Mouse (Mus musculus) heart, postnatal 10 days (tissue): ENCODE data around the gene Smco4. TPM values are rescaled to one million over a fixed set of nuclear protein-coding genes. Genes with fewer than 3 reads are reported as not detected.
"Not testable (repeated sequence)": the region's sequence is repeated elsewhere in the genome, so short reads cannot be mapped to it uniquely, and the experiment has no call there.

Experiments
- DNase-seq, 2 experiments: peaks; one replicate each; pipeline ENCODE4 v3.0.0; 2021
- intact Hi-C: fragments of 180-260 bp; cut with DNase I; formaldehyde crosslinking; loops from one replicate; pipeline ENCODE4 v1.15.1; 2025
- total RNA-seq, 2 experiments: library from RNA; stranded (reverse); gene quantifications; 2 replicates each; pipeline ENCODE4 v1.2.3; 2021

Gene Smco4
- 10 to 100 TPM; 23.5 to 27.9 TPM for total RNA-seq

DNA sequence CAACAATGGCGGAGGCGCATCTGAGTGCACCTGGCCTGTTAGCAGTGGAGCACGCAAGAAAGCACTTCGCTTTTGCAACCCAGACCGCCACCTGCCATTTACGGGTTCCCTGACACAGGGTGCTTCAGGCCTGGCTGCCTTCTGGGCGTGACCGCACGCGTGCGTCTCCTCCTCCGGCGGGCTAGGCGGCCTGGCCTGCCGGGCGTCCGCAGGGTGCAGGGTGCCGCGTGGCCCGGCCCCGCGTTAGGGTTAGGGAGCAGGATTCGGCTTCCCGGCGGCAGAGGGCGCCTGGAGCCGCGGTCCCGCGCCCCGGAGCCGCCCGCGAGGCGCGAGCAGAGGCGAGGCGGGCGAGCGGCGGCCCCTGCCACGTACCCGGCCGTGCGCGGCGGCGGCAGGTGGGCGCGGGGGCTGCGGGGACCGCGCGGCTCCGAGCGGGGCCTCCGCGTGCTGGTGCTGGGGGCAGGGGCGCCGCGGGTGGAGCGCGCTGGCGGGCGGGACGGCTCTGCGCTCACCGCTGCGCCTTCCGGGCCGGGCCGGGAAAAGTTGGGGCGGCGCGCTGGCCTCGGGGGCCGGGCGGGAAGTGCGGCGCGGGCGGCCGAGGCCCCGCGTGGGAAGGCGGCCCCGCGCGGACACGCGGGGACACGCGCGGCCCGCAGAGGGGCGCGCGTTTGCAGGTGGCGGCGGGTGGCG lies at the start of gene Smco4:
TSS of gene Smco4 (plus strand) at position 198 of the 690 bp plus-strand sequence.
- DNase-seq: peak; percentile 76 to 83
- intact Hi-C loops: loop anchor here (1.0 to 5.0 kb wide), 3 partner anchors 35 to 389 kb away; no protein-coding TSS in a partner anchor

DNA sequence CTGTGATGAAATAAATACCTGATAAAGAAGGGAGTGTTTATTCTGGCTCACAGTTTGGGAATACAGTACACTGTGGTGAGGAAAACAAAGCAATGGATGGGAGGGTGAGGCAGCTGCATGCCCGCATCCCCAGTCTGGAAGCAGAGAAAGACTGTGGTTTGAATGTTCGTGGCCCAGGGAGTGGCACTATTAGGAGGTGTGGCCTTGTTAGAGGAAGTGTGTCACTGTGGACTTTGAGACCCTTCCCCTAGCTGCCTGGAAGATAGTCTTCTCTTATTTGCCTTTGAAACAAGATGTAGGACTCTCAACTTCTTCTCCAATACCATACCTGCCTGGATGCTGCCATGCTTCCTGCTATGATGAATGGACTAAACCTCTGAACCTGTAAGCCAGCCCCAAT lies 45.8 kb upstream of the Smco4 start:
- no peak for DNase-seq
- intact Hi-C loops: no loop called here

DNA sequence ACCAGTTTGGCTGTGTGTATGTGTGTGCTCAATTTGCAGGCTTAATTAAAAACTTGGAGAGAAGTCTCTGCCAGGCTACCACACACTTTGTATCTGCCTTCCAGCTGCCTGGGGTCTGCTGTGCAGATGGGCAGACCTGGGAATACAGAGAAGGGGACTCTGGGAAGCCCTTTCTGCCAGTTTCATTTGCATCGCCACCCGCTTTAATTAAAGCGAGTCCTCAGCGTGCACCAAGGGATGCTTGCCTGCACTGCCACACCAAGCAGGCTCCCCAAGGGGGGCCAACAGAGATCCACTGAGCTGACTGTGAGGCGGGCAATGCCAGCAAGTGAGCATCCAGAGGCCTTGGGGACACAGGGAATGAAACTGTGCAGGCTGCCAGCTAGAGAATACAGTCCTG lies 42.3 kb upstream of the Smco4 start:
- intact Hi-C loops: no loop called here
- no peak for DNase-seq

DNA sequence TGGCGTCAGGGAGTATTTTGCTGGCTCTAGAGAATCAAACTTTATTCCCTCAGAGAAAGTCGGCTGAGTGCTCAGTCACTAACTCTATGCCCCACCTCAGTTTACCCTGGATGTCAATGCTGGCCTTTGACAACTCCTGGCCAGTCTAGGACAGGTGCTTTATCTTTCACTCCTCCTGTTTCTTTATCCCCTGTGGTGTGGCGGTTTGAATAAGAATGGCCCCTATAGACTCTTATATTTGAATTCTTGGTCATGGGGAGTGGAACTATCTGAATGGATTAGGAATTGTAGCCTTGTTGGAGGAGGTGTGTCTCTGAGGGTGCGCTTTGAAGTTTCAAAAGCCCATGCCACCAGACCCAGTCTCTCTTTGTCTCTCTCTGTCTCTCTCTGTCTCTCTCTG lies 21.0 kb upstream of the Smco4 start:
- DNase-seq: no peak
- intact Hi-C loops: no loop called here

DNA sequence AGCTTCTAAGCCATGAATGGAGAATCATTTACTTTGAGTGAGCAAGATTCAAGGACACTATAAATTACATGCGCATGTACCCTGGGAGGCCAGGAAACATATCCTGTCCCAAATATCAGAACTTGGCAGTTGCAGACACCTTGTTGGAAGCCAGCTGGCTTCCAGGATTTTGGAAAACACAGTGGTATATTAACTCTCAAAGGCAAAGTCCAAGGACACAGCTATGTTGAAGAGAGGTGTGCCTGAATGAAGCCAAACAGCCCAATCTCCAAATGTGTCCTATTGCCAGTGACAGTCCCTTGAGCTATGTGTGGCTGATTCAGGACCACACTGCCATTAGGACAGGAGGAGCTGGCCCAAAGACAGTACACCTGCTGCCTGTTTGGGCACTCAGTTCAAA lies 20.0 kb upstream of the Smco4 start:
- peak; percentile 46 to 49 for DNase-seq
- intact Hi-C loops: no loop called here

DNA sequence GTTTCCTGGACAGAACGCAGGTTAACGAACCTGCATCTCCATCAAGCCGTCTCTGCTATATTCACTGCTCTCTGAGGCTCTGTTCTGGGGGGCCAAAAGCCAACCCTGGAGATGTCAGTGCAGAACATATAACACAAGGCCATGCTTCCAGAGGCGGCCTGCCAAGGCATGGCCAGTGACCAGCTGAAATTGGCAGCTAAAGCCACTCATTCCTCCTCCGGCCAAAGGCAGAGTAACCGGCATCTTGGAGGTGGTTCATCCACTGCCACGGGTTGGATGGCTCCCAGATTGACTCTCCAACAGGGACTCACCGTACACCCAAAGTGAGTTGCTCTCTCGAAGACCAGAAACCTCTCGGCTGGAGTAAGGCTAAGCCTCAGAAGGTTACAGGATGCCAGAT lies 15.7 kb upstream of the Smco4 start:
- DNase-seq: peak in 1 of 2 experiments; percentile 45
- intact Hi-C loops: no loop called here

DNA sequence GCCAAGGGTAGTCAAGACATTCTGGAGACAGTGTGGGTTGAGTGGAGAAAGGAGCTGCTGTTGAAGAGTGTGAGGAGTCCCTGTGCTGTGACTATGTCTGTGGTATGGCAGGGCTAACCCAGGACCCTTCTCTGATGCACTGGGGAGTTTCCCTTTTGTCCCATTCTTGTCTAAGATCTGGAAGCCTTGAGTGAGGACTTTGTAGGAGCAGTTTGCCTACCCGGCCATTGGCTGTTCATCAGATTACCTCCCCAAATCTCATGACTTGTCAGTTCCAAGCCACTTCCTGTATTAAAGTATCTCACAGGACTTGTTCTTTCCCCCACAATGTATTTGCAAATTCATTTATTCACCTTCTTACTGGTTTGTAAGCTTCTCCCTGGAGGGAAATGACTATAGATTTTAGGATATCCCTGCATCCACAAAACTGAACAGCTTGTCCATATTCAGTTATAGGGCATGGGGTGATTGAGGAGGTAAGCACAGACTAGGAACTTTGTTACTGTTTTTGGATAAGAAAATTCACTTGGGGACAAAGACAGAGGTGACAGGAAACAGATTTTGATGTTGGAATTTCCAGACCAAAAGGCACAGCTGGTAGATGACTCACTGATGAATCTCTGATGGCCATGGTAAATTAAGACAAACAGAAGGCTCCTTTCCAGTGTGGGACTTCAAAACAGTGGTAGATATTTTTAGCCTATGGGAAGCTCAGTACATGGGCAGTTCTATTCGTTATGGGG lies 5.4 kb upstream of the Smco4 start:
- DNase-seq: no peak
- intact Hi-C loops: no loop called here

DNA sequence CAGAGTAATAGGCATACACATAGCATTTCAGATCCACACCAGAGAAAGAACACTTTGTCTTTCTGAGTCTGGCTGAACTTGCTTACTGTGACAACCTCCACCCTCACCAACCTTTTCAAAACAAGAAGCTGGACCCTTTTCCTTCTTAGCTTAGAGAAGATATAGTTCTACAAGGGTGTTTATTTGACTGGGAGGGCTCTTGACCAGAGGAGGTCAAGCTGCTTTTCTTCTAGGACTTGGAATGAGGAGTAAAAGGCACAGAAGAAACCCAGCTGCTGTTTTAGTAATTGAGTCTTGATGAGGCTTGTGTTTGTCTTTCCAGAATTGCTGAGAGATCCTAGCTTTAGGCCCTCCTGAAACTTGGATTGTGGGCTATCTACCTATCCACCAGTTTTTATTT lies 3.9 kb upstream of the Smco4 start:
- DNase-seq: no peak
- intact Hi-C loops: no loop called here

DNA sequence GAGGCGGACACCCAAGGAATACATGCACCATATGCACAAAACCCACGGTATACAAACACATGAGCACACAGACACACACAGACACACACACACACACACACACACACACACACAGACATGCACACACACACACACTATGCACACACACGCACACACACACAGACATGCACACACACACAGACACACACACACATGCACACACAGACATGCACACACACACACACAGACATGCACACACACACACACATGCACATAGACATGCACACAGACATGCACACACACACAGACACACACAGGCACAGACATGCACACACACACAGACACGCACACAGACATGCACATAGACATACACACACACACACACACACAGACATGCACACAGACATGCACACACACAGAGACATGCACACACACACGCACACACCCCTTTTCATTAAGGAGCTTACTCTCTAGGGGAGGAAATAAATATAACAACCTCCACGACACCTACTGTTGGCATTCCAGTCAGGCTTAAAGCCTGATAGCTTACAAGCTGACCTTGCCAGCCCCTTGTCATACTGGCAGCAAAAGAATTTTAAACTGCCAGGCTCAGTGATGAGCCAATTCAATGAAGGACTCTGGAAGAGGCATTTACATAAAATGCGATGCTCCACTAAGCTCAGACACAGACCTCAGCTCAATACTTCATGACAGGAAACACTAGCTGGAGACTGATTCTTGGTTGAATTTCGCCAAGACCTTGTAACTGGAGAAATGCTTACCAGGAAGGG lies 2.7 kb upstream of the Smco4 start:
- DNase-seq: peak; percentile 62 to 73
- intact Hi-C loops: loop anchor here (2.0 to 5.0 kb wide), 2 partner anchors 124 to 392 kb away; no protein-coding TSS in a partner anchor

DNA sequence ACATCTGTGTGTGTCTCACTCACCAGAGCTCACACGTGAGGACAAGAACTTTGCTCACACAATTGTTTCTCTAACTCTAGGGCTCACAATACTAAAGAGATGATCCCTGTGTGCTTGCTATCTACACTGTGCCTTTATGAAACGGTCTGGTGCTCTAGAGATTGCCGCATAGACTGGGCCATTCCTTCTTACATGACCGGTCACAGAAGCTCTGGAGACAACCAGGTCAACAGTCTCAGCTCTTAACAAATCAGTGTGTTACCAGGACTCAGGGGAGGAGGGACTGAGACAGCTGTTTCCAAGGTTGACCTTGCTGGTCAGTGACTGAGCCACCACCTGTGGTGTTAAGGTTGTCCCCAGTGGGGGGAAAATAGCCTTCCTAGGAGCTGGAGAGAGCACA lies 1.5 kb upstream of the Smco4 start:
- intact Hi-C loops: loop anchor here (2.0 to 5.0 kb wide), 3 partner anchors 37 to 391 kb away; no protein-coding TSS in a partner anchor
- no peak for DNase-seq

DNA sequence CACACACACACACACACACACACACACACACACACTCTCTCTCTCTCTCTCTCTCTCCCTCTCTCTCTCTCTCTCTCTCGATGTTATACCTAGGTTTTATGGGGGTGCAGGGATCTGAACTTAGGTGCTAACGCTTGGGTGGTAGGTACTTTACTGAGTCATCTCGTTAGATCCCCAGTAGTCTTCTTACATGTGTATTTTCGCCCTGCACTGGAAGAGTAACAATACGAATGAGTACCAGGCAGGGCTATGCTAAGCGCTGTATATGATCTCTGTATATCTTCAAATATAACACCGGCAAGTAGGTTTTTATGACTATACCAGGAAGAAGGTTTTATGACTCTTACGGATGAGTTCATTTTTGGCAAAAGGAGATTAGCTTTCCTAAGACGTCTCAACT lies 831 bp upstream of the Smco4 start:
- no peak for DNase-seq
- intact Hi-C loops: loop anchor here (2.0 to 5.0 kb wide), 2 partner anchors 36 to 390 kb away; no protein-coding TSS in a partner anchor

DNA sequence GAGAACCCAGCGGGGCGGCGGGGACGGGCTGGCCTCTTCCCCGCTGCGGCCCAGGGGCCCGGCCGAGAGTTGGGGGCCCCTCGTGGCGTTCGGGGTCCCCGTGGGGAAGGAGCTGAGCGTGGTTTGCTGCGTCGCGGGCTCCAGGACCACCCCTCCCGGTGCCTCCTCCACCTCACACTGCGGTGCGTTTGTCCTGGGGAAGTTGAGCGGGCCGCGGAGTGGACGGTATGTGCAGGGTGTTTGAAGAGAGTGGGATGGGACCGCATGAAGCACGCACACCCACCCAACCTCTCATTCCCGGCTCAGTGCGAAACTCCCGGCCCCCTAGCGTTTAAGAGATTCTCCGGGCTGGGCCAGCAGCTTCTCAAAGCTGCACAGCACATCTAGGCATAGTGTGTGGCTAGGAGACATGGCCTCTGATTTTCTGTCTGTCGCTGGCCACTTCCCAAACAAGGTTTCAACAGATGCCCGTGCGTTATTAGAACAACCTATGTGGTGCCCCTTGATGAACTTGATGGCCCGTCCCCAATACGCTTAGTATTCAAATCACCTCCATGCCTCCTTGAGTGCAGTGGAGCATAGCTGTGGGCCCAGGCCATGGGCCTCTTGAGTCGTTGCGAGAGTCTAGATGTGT lies 810 bp downstream of the Smco4 start:
- intact Hi-C loops: loop anchor here (1.0 to 5.0 kb wide), 3 partner anchors 35 to 388 kb away; no protein-coding TSS in a partner anchor
- peak; percentile 80 to 83 for DNase-seq

DNA sequence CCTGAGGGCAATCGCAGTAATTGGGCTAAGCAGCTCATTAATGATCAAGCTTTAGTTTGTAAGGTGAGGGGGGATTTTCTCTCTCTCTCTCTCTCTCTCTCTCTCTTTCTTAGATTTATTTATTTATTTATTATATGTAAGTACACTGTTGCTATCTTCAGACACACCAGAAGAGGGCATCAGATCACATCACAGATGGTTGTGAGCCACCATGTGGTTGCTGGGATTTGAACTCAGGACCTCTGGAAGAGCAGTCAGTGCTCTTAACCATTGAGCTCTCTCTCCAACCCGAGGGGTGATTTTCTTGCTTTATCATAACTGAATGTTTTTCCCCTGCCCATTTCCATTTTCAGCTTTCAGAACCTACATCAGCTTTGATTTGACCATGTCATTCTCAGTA lies 2.0 kb downstream of the Smco4 start:
- intact Hi-C loops: loop anchor here (5.0 kb wide), 2 partner anchors 92 to 112 kb away; no protein-coding TSS in a partner anchor
- not testable (repeated sequence) for DNase-seq

DNA sequence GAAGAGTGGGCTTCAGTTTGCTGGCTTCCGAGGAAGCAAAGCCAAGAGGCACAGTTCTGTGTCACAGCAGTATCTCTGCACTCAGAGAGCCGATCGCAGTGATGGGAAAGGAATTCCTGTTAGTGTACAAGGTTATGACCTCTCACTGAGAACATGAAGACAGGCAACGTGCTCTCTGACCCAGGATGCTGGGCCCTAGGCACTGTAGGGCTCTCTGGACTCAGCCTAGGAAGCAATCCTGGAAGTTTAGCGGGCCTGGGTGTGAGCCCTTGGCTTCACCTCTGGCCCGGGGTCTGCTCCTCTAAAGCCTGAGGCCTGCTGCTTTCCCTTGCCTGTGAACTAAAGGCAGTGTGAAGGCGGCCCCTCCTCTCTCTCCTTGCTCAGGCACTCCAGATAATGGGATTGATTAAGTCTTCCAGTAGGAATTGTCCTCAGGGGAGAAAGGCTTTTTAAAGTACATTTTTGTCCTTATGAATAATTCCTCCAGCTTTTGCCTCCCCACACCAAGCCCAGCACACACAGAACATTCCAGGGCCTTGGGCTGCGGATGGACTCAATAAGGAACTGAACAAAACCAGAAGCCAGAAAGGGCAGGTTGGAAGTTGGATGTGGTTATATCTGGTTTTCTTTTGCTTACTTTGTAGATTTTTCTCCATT lies 2.8 kb downstream of the Smco4 start:
- no peak for DNase-seq
- intact Hi-C loops: loop anchor here (5.0 kb wide), 2 partner anchors 91 to 111 kb away; no protein-coding TSS in a partner anchor

DNA sequence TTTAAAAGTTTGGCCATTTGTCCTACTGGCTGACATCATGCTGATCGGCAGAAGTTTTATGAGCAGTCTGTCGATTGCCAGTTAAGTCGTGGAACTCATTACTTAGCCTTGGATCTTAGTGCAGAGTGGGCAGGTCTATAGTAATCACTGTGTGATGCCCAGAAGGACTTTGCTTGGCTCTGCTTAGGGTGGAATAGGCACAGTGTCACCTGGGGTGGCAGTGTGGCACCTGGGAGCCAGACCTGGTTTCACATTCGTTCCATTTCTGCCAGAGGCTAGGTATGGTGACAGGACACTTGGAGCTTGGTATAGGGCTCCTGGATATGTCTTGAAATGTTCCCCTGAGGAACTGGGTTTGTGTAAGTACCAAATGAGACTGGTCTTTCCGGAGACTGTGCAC lies 6.8 kb downstream of the Smco4 start:
- intact Hi-C loops: no loop called here
- no peak for DNase-seq

DNA sequence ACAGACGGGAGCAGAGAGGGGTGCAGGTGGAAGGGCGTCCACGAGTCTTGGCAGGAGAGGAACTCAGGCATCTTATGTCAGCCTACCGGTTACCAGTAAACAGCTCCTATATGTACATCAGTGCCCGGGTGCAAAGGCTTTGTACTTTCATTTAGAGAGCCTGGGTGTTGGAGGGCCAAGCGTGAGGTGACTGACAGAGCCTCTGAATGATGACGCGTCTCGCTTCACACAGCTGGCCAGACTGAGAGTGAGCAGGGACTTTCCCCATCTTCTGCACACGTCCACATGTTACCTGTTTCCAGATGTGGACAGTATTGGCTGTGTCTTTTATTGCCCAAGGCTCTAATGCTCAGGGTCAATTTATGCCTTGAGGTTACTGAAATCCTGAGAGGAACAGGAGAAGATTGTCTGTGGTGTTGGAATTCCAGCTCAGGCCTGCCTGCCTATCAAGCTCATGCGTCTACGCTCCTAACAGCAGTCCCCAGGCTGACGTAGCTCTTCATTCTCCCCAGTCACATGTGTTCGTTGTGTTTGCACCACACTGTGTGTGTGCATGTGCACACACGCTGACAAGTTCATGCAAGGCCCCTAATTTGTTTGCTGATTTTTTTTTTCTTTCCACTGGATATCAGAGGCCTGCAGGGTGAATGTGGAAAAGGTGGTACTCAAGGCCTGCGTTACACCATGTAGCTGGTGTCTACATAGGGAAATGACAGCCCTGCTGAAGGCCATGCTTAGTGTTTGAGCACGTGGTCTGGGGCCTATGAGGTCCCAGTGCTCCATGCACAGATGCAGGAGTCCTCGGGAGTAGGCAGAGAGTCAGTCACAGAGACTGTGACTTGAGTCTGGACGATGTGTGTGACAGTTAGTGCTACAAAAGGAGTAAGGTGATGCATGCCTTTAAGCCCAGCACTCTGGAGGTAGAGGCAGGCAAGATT lies 8.4 kb downstream of the Smco4 start:
- DNase-seq: no peak
- intact Hi-C loops: no loop called here

DNA sequence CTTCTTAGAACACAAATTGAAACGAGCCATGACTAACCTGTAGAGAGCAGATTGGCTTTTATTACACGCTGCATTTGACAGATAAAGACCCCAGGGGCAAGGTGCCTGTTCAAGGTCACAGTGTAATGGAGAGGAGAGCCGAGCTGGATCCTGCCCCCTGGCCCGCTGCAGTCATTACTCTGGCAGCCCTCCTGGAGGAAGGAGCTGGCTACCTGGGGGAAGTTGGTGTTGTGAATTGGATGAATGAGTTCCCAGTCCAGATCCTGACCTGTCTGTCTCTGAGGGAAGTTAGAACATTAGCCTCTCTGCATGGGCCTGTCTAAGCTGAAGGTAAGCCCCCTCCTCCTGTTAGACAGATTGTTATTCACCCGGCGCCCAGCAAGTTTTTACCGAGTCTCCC lies 9.2 kb downstream of the Smco4 start:
- DNase-seq: no peak
- intact Hi-C loops: no loop called here

DNA sequence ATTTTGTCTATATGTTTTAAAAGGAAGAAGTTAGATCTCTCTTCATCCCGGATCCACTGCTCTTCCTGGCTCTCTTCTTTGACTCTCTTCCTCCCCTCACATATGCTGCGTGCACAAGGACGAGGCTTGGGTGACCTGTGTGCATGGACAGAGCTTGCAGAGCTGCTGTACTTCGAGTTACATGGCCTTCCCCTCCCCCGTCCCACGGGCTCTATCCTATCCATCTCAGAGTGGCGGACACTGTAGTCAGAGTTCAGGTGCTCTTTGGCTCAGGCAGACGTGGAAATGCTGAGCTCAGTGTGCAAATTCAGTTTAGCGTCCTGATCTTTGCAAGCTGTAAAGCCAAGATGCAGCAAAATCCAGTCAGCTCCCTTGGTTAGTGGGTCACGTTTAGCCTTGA lies 10.1 kb downstream of the Smco4 start:
- intact Hi-C loops: no loop called here

DNA sequence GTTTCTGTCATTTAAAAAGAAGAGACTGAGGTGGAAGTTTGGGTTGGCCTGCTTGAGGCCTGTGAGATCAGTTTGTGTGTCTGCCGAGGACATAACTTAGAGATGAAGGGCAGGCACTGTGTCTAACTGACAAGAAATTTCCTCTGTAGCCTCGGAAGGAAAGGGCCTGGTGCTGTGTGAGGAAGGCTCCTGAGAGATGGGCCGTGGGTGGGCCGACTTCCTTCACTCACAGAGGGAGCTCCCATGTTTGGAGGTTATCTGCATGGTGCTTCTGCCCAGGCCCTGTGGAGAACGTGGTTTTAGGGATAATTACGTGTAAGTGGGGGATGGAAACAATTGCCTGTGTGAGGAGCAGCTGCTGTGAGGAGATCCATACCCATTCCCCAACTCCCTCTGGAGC lies 10.6 kb downstream of the Smco4 start:
- no peak for DNase-seq
- intact Hi-C loops: no loop called here

More for the DNA sequence above, 10.1 kb downstream of the Smco4 start:
- no peak for DNase-seq
